Mouse (Mus musculus) bone marrow macrophage, adult 2 months (primary cell): ENCODE data around the gene Ccnjl.

Source experiments
- CTCF ChIP-seq: IDR thresholded peaks from 2 replicates; pipeline ENCODE4 v1.5.1; 2012; ENCODE audit warnings: low read depth, mild to moderate bottlenecking, low read length, moderate library complexity
- POLR2A ChIP-seq: IDR thresholded peaks from 2 replicates; pipeline ENCODE4 v1.6.1; 2012; ENCODE audit warnings: mild to moderate bottlenecking, low read depth, low read length, borderline replicate concordance

- TF ChIP-seq CTCF (no peak), POLR2A (no peak)
Observed at GRCm38 (mm10) chr11:43551756-43552155, 23.2 kb downstream of the Ccnjl start.
